Mouse (Mus musculus) midbrain, postnatal 0 days (tissue): Measurements from ENCODE around the gene Agpat1. TPM values are rescaled to one million over a fixed set of nuclear protein-coding genes. Genes with fewer than 3 reads are reported as not detected.

ENCODE experiments used
- ATAC-seq: fragments of 200-750 bp; cut with Nextera tagmentation; 2 replicates; pipeline ENCODE4 v1.8.0; 2017; ENCODE audit warnings: moderate number of reproducible peaks, mild to moderate bottlenecking, moderate TSS enrichment, moderate library complexity; ENCODE audit not compliant: low FRiP score
- DNase-seq: peaks from one replicate; pipeline ENCODE4 v3.0.0-alpha.2; 2015; ENCODE audit warnings: low spot score
- H3K27ac ChIP-seq: fragments of 300-500 bp; sonication (generic); 2 replicates; pipeline ENCODE4 v1.5.1; 2014; ENCODE audit warnings: low read depth, mild to moderate bottlenecking, low read length, mixed read lengths
- H3K27me3 ChIP-seq: fragments of 300-500 bp; sonication (generic); 2 replicates; pipeline ENCODE4 v1.6.1; 2014; ENCODE audit warnings: low read length, control low read depth, mixed read lengths; ENCODE audit not compliant: insufficient read depth
- H3K36me3 ChIP-seq: fragments of 300-500 bp; sonication (generic); 2 replicates; pipeline ENCODE4 v1.6.1; 2014; ENCODE audit warnings: low read length, control low read depth, mixed read lengths; ENCODE audit not compliant: insufficient read depth
- H3K4me1 ChIP-seq: fragments of 300-500 bp; sonication (generic); 2 replicates; pipeline ENCODE4 v1.6.1; 2014; ENCODE audit warnings: mild to moderate bottlenecking, control low read depth, antibody characterized with exemption, low read length, mixed read lengths; ENCODE audit not compliant: insufficient read depth
- H3K4me2 ChIP-seq: fragments of 300-500 bp; sonication (generic); 2 replicates; pipeline ENCODE4 v1.6.1; 2014; ENCODE audit warnings: low read depth, mild to moderate bottlenecking, low read length, mixed read lengths; ENCODE audit not compliant: poor library complexity, severe bottlenecking
- H3K4me3 ChIP-seq: fragments of 300-500 bp; sonication (generic); 2 replicates; pipeline ENCODE4 v1.5.1; 2014; ENCODE audit warnings: low read depth, mild to moderate bottlenecking, low read length, moderate library complexity
- H3K9ac ChIP-seq: fragments of 300-500 bp; sonication (generic); replicated peaks from 2 replicates; pipeline ENCODE4 v1.6.1; 2014; ENCODE audit warnings: mild to moderate bottlenecking, low read length, moderate library complexity, mixed read lengths; ENCODE audit not compliant: poor library complexity, severe bottlenecking
- H3K9me3 ChIP-seq: fragments of 300-500 bp; sonication (generic); 2 replicates; pipeline ENCODE4 v1.6.1; 2016; ENCODE audit warnings: low read length, control low read depth
- CTCF ChIP-seq: IDR thresholded peaks from 2 replicates; pipeline ENCODE4 v1.5.1; 2016; ENCODE audit warnings: antibody characterized with exemption, mild to moderate bottlenecking
- WGBS: fragments of 180-500 bp; shearing (Covaris S2); extraction: QIAGEN DNeasy Blood & Tissue Kit; methylation state at CpG from one replicate; pipeline ENCODE4 v1.1.7; 2014; 5-methylcytosine and 5-hydroxymethylcytosine counted together
- polyA plus RNA-seq: library from polyadenylated mRNA; unstranded; fragments of >200 nt; fragmentation: Nextera tagmentation; extraction: Ambion mirVana; gene quantifications from 2 replicates; pipeline ENCODE4 v1.2.1, GENCODE M21; 2015
- total RNA-seq: library from RNA; depleted of rRNA; stranded (reverse); fragments of >200 nt; gene quantifications from 2 replicates; pipeline ENCODE4 v1.2.3, GENCODE M21; 2014

Gene Agpat1
- total and polyA plus RNA-seq, 2 experiments from 2014 or later: 103 to 383 TPM

DNA sequence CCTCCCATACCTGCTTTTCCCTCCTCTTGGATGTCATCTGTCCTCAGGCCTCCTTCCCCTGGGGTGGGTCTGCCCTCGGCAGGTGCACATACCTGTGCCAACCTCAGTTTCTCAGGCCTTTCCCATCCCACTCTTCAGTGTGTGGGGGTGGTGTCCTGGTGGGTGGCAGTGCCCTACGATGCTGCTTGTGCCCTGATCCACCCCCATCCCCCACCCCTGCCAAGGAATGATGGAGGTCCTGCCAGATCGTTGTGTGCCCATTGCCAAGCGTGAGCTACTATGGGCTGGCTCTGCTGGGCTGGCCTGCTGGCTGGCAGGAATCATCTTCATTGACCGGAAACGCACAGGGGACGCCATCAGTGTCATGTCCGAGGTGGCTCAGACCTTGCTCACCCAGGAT is 7.0 kb downstream of the Agpat1 start:
- H3K36me3 ChIP-seq: peaks cover 42% of the 10 kb centered on the region
- H3K27me3 ChIP-seq: no peaks in the 10 kb centered on the region
- no peaks in the 10 kb centered on the region for H3K9me3 ChIP-seq
- no peak overlapping the region for H3K4me2 ChIP-seq
- WGBS: 93% methylated on average over 8 of the region's 8 CpGs
- H3K9ac ChIP-seq: no peak overlapping the region
- no peak for DNase-seq
- no peak for ATAC-seq
- TF ChIP-seq CTCF: no peak
- H3K27ac ChIP-seq: no peak overlapping the region
- no peak overlapping the region for H3K4me3 ChIP-seq
- peaks cover 10% of the 10 kb centered on the region; the same call in 1 of the 2 replicates for H3K4me1 ChIP-seq

DNA sequence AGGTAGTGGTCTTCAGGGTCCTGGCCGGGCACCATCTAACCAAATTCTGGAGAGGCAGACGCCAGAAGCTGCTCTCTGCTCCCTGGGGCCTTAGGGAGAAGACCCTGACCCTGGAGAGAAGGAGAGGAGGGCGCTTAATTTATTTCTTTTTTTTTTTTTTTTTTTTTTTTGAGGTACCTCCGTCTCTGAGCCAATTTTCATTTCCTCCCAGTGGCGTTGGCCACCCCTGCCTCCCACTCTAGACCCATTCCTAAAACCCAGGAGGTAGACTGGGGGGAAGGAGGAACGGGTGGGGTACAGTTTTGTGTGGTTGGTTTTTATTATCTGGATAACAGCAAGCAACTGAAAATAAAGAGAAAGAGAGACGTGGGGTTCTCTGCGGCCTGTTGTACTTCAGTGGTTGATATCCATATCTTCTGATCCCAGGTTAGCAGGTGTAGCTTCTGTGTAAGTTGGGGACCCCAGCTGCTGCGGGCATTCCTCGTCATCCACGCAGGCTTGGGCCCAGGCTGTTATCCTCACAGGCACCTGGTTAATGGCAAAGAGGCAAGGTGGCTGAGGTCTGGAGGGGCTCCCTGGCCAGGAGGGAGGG is 9.1 kb downstream of the Agpat1 start:
- no peak overlapping the region for H3K4me2 ChIP-seq
- no peaks in the 10 kb centered on the region for H3K27me3 ChIP-seq
- no peak for TF ChIP-seq CTCF
- H3K4me1 ChIP-seq: no peaks in the 10 kb centered on the region; the same call in 1 of the 2 replicates
- 87% methylated on average over 11 of the region's 11 CpGs for WGBS
- H3K4me3 ChIP-seq: no peak overlapping the region
- no peaks in the 10 kb centered on the region for H3K9me3 ChIP-seq
- H3K36me3 ChIP-seq: peaks cover 52% of the 10 kb centered on the region
- DNase-seq (no peak), ATAC-seq (no peak)
- H3K9ac ChIP-seq: no peak overlapping the region
- H3K27ac ChIP-seq: no peak overlapping the region

DNA sequence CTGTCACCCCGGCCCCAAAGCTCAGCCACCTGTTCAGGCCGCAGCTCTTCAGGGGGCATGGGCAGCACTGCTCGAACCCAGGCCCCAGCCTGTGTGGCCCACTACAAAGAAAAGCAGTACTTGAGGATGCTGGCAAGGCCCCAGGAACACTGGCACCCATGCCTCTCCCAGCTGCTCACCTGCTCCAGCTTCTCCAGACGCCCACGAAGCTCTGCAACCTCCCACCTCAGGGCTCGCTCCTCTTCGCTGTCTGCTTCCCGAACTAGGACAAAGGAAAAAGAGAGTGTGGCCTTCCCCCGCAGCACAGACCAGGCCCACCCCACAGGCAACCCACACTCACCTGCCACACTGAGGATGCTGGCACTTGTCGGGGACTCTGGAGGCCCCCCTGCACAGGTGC is 9.8 kb downstream of the Agpat1 start:
- DNase-seq: no peak
- 92% methylated on average over 10 of the region's 10 CpGs for WGBS
- H3K4me3 ChIP-seq: no peak overlapping the region
- no peaks in the 10 kb centered on the region for H3K27me3 ChIP-seq
- peaks cover 52% of the 10 kb centered on the region for H3K36me3 ChIP-seq
- H3K4me2 ChIP-seq: no peak overlapping the region
- no peak for TF ChIP-seq CTCF
- H3K9me3 ChIP-seq: no peaks in the 10 kb centered on the region
- no peaks in the 10 kb centered on the region; the same call in 1 of the 2 replicates for H3K4me1 ChIP-seq
- no peak overlapping the region for H3K9ac ChIP-seq
- ATAC-seq: no peak
- H3K27ac ChIP-seq: no peak overlapping the region

DNA sequence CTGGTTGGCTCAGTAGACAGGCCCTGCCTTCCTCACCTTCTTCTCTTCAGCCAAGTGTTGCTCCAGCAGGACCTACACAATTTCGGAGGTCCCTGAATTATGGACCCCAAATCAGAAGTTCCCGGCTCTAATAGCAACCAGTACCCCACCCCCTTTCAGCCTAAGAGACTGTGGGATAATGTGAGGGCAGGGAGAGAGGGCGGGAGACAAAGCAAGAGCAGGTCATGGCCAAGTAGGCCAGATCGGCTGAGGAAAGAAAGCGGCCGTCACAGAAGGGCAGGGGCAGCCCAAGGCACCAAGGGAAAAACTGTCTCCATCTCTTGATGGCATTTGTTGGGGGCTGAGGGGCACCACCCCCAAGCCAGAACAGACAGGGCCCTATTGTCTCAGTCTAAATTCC is 11.8 kb downstream of the Agpat1 start, which contains the start of gene Egfl8:
Egfl8 (minus strand) TSS at position 101 of the 400 bp plus-strand sequence.
- no peak for DNase-seq
- no peak within 1 kb of the TSS for H3K4me3 ChIP-seq
- H3K9me3 ChIP-seq: no peaks in the 10 kb centered on the region
- H3K27me3 ChIP-seq: no peaks in the 10 kb centered on the region
- ATAC-seq: no peak
- no peak for TF ChIP-seq CTCF
- no peaks in the 10 kb centered on the region for H3K4me1 ChIP-seq
- H3K4me2 ChIP-seq: no peak within 1 kb of the TSS
- WGBS: 67% methylated on average over 6 of the region's 6 CpGs
- no peak within 1 kb of the TSS for H3K27ac ChIP-seq
- H3K9ac ChIP-seq: no peak within 1 kb of the TSS
- peaks cover 51% of the 10 kb centered on the region for H3K36me3 ChIP-seq

DNA sequence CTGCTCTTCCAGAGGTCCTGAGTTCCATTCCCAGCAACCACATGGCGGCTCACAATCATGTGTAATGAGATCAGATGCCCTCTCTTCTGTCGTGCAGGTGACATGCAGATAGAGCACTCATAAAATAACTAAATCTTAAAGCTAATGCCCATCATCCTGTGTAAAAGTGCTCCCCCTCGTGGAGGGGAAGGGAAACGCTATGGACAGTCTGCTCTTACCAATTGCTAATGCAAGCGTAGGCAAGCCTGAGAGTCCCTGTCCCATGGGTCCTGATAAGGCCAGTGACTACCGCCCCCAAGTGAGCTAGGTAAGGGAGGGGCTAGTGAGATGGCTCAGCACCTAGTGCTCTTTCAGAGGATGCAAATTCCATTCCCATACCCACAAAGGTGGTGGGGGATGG is 14.9 kb downstream of the Agpat1 start:
- Histone ChIP-seq H3K4me2 (no peak overlapping the region), H3K9me3 (no peaks in the 10 kb centered on the region), H3K27ac (no peak overlapping the region), H3K4me3 (no peak overlapping the region), H3K36me3 (peaks cover 32% of the 10 kb centered on the region), H3K9ac (no peak overlapping the region), H3K4me1 (no peaks in the 10 kb centered on the region), H3K27me3 (no peaks in the 10 kb centered on the region)
- 21% methylated on average over 6 of the region's 6 CpGs for WGBS
- TF ChIP-seq CTCF: peak; percentile 74
- ATAC-seq (no peak), DNase-seq (no peak)

DNA sequence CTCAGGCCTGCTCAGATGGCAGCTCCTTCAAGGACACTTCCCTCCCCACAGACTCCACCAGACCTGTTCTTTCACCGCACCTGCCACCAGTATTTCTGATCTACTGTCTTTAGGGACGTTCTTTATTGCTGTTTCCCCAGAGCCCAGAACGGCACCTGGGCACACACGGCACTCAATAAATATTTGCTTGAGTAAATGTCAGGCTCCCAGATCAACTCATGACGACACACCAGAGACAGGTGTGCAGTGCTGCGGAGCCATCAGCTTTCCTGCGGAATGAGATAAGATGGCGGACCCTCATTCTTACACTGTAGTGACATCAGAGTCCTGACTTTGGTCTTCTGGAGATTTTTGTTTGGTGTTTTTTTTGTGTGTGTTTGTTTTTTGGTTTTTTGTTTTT is 16.9 kb downstream of the Agpat1 start:
- no peak for TF ChIP-seq CTCF
- Histone ChIP-seq H3K36me3 (peaks cover 21% of the 10 kb centered on the region), H3K4me3 (no peak overlapping the region), H3K9me3 (no peaks in the 10 kb centered on the region), H3K9ac (no peak overlapping the region), H3K27ac (no peak overlapping the region), H3K4me1 (peaks cover under 1% of the 10 kb centered on the region; the same call in 1 of the 2 replicates), H3K27me3 (no peaks in the 10 kb centered on the region), H3K4me2 (no peak overlapping the region)
- ATAC-seq (no peak), DNase-seq (no peak)
- WGBS: 93% methylated on average over 8 of the region's 8 CpGs
